Mouse (Mus musculus): ENCODE results near the gene Lrmp. TPM values are rescaled to one million over a fixed set of nuclear protein-coding genes. Genes with fewer than 3 reads are reported as not detected.
A peak's percentile ranks its signal among the peaks of the same experiment; 100 is the strongest.

Gene Lrmp
- polyA plus RNA-seq, 1 experiment from 2014 or later = 14.5 TPM

DNA sequence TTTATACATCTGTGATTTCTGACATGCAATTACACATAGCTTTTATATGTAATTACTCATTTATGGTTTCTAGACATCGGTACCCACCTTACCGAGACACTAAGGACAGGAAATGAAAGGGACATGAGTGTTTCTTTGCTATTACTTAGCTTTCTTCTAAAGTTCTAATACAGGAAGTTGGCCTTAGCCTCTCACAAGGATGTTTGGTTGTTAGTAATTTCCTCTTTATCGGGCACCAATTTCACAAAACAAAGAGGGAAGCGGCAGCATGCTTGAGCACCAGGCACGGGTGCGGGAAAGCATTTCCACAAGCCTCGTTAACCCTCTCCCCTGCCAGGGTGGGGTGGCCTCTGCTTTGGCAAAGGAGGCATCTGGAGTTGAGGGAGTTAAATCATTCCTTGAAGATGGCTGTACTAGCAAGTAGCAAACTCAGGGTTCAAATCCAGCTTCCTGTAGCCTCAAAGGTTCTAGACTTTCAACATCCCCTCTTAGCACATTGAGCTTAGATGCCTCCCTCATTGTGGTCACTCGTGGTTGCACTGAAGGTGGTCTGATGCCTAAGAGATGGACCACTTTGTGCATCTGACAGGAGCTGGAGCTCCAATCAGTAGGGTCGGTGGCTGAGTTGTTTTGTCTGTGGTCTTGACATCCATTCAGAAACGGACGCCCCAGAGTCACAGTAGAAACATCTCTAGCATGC, 24.5 kb downstream of the Lrmp start:
- no peak for ATAC-seq (ENCODE audit: insufficient read depth)
- H3K9me3 ChIP-seq (replicated peaks) = no peaks in the 10 kb centered on the region
- no peak overlapping the region for H3K4me2 ChIP-seq
- H3K4me1 ChIP-seq (replicated peaks) = peaks cover 24% of the 10 kb centered on the region; the same call in 1 of the 2 replicates
- no peak overlapping the region for H3K4me3 ChIP-seq (replicated peaks)
- no peaks in the 10 kb centered on the region for H3K27me3 ChIP-seq
- 45% methylated on average over 11 of the region's 11 CpGs for WGBS (ENCODE audit: insufficient replicate concordance)
- no peak overlapping the region for H3K9ac ChIP-seq
- no peaks in the 10 kb centered on the region for H3K36me3 ChIP-seq (replicated peaks)
- peak overlapping the region; percentile 59 for H3K27ac ChIP-seq (replicated peaks)

GRCm38 (mm10) chr6:145140706-145141105, 25.3 kb downstream of the Lrmp start:
- H3K9me3 ChIP-seq (replicated peaks) = no peaks in the 10 kb centered on the region
- no peak overlapping the region for H3K4me3 ChIP-seq (replicated peaks)
- no peak overlapping the region for H3K9ac ChIP-seq
- 58% methylated on average over 11 of the region's 11 CpGs for WGBS (ENCODE audit: insufficient replicate concordance)
- peak overlapping the region; percentile 59; the same call in 1 of the 2 replicates for H3K27ac ChIP-seq (replicated peaks)
- H3K4me2 ChIP-seq = no peak overlapping the region
- H3K36me3 ChIP-seq (replicated peaks) = no peaks in the 10 kb centered on the region
- no peak for ATAC-seq (ENCODE audit: insufficient read depth)
- H3K27me3 ChIP-seq = no peaks in the 10 kb centered on the region
- peaks cover 21% of the 10 kb centered on the region; the same call in 1 of the 2 replicates for H3K4me1 ChIP-seq (replicated peaks)

- Histone ChIP-seq H3K4me3 (replicated peaks) (no peak overlapping the region), H3K27ac (replicated peaks) (no peak overlapping the region), H3K4me1 (replicated peaks) (0 out of 2 replicates have a peak, but pooled peaks cover 16% of the 10 kb centered on the region), H3K27me3 (no peaks in the 10 kb centered on the region), H3K9ac (no peak overlapping the region), H3K36me3 (replicated peaks) (no peaks in the 10 kb centered on the region), H3K4me2 (no peak overlapping the region), H3K9me3 (replicated peaks) (no peaks in the 10 kb centered on the region)
- WGBS (ENCODE audit: insufficient replicate concordance) = 76% methylated on average over 12 of the region's 12 CpGs
- ATAC-seq (ENCODE audit: insufficient read depth) = no peak
Measured at GRCm38 (mm10) chr6:145141827-145142226, 26.4 kb downstream of the Lrmp start.

GRCm38 (mm10) chr6:145145173-145145572, 29.7 kb downstream of the Lrmp start:
- 56% methylated on average over 7 of the region's 7 CpGs for WGBS (ENCODE audit: insufficient replicate concordance)
- no peaks in the 10 kb centered on the region for H3K27me3 ChIP-seq
- no peaks in the 10 kb centered on the region for H3K36me3 ChIP-seq (replicated peaks)
- no peak overlapping the region for H3K27ac ChIP-seq (replicated peaks)
- H3K9me3 ChIP-seq (replicated peaks) = no peaks in the 10 kb centered on the region
- peaks cover 13% of the 10 kb centered on the region; the same call in 1 of the 2 replicates for H3K4me1 ChIP-seq (replicated peaks)
- no peak for ATAC-seq (ENCODE audit: insufficient read depth)
- no peak overlapping the region for H3K4me3 ChIP-seq (replicated peaks)
- no peak overlapping the region for H3K4me2 ChIP-seq
- no peak overlapping the region for H3K9ac ChIP-seq

DNA sequence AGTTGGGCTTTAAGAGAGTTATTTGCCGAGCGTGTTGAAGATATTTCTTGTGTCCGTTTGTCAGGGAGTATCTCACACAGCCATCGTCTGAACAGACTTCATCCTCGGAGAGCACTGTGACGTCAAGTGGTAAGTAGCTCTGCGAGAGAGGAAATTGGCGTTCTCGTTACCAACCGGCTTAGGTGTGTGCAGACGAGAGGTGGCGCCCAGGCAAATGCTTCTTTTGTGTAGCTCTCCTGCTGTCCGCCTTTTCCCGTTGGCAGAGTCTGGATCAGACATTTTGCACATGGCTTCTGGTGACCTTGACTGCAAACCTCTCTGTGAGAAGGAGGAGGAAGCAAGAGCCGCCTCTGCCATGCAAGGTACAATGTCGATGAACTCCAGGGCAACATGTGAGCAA, 32.3 kb downstream of the Lrmp start:
- no peaks in the 10 kb centered on the region for H3K36me3 ChIP-seq (replicated peaks)
- H3K27ac ChIP-seq (replicated peaks) = no peak overlapping the region
- H3K4me3 ChIP-seq (replicated peaks) = no peak overlapping the region
- H3K4me1 ChIP-seq (replicated peaks) = no peaks in the 10 kb centered on the region; the same call in 1 of the 2 replicates
- H3K9ac ChIP-seq = no peak overlapping the region
- ATAC-seq (ENCODE audit: insufficient read depth) = no peak
- H3K9me3 ChIP-seq (replicated peaks) = no peaks in the 10 kb centered on the region
- H3K4me2 ChIP-seq = no peak overlapping the region
- H3K27me3 ChIP-seq = no peaks in the 10 kb centered on the region
- WGBS (ENCODE audit: insufficient replicate concordance) = 78% methylated on average over 16 of the region's 16 CpGs

DNA sequence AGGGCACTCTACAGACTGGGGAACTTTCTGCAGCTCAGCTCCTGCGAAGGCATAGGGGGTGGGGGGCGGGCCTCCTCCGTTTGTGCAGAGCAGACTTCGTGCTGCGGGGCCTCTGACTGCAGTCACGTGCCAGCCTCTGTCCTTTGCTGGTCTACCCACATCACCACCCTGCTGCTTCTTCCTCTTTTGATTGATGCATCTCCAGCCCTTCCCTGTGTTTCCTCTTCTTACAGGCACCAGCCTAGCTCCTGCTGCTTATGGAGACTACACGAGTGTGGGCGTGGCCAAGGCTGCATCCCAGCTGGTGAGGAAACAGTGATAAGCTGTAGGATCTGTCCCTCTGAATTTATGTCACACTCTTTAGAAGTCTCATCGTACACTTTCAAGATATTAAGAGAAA, 33.6 kb downstream of the Lrmp start:
- peak; percentile 49 for ATAC-seq (ENCODE audit: insufficient read depth)
- WGBS (ENCODE audit: insufficient replicate concordance) = 22% methylated on average over 9 of the region's 9 CpGs

GRCm38 (mm10) chr6:145158619-145159018, 43.2 kb downstream of the Lrmp start:
- Histone ChIP-seq H3K27ac (replicated peaks) (no peak overlapping the region), H3K4me1 (replicated peaks) (no peaks in the 10 kb centered on the region), H3K27me3 (no peaks in the 10 kb centered on the region), H3K36me3 (replicated peaks) (no peaks in the 10 kb centered on the region), H3K4me3 (replicated peaks) (no peak overlapping the region), H3K9me3 (replicated peaks) (no peaks in the 10 kb centered on the region), H3K4me2 (no peak overlapping the region), H3K9ac (no peak overlapping the region)
- no peak for ATAC-seq (ENCODE audit: insufficient read depth)
- 48% methylated on average over 4 of the region's 4 CpGs for WGBS (ENCODE audit: insufficient replicate concordance)

More for the DNA sequence above, 33.6 kb downstream of the Lrmp start:
- Histone ChIP-seq H3K4me1 (replicated peaks) (no peaks in the 10 kb centered on the region; the same call in 1 of the 2 replicates), H3K36me3 (replicated peaks) (no peaks in the 10 kb centered on the region), H3K4me3 (replicated peaks) (no peak overlapping the region), H3K27ac (replicated peaks) (no peak overlapping the region), H3K4me2 (no peak overlapping the region), H3K9ac (no peak overlapping the region), H3K9me3 (replicated peaks) (no peaks in the 10 kb centered on the region), H3K27me3 (no peaks in the 10 kb centered on the region)

GRCm38 (mm10) chr6:145160581-145160980, 45.1 kb downstream of the Lrmp start:
- H3K27ac ChIP-seq (replicated peaks) = no peak overlapping the region
- H3K4me1 ChIP-seq (replicated peaks) = no peaks in the 10 kb centered on the region
- H3K36me3 ChIP-seq (replicated peaks) = no peaks in the 10 kb centered on the region
- 64% methylated on average over 5 of the region's 5 CpGs for WGBS (ENCODE audit: insufficient replicate concordance)
- no peak overlapping the region for H3K9ac ChIP-seq
- H3K4me3 ChIP-seq (replicated peaks) = no peak overlapping the region
- H3K27me3 ChIP-seq = no peaks in the 10 kb centered on the region
- no peak for ATAC-seq (ENCODE audit: insufficient read depth)
- no peaks in the 10 kb centered on the region for H3K9me3 ChIP-seq (replicated peaks)
- no peak overlapping the region for H3K4me2 ChIP-seq

DNA sequence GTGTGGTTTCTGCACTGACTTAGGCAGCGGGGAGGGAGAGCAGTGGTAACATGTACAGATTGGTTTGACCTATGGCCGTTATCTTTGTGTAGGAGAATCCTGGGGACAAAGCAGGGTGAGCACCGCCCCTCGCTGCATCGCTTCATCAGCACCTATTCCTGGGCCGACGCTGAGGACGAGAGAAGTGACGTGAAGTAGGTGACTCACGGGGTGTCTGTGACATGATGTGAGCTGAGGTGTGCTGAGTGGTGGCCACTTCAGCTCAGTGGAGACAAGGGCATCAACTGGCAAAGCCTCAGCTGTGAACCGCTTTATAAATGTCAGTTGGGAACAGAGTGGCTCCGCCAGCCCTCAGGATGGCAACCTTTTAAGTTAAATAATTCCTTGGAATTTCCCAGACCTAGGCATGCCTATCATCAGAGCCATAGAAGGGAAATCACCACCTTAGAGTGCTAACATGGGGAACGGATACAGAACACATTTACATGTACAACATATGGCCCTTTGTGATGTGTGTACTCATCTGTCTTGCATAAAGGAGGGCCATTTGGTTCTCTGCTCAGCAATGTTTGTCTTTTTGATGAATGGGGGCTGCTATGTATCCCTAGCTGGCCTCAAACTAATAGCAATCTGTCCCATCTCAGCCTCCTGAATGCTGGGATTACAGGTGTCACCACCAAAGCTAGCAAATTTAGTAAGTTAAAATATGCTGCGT, 56.6 kb downstream of the Lrmp start:
- WGBS (ENCODE audit: insufficient replicate concordance) = 79% methylated on average over 14 of the region's 14 CpGs
- no peaks in the 10 kb centered on the region for H3K9me3 ChIP-seq (replicated peaks)
- no peak overlapping the region for H3K4me3 ChIP-seq (replicated peaks)
- no peaks in the 10 kb centered on the region for H3K36me3 ChIP-seq (replicated peaks)
- no peak overlapping the region for H3K27ac ChIP-seq (replicated peaks)
- H3K4me2 ChIP-seq = no peak overlapping the region
- 0 out of 2 replicates have a peak, but pooled peaks cover 4% of the 10 kb centered on the region for H3K4me1 ChIP-seq (replicated peaks)
- no peak overlapping the region for H3K9ac ChIP-seq
- ATAC-seq (ENCODE audit: insufficient read depth) = no peak
- H3K27me3 ChIP-seq = no peaks in the 10 kb centered on the region

- Histone ChIP-seq H3K27ac (replicated peaks) (no peak overlapping the region), H3K9me3 (replicated peaks) (no peaks in the 10 kb centered on the region), H3K36me3 (replicated peaks) (no peaks in the 10 kb centered on the region), H3K9ac (no peak overlapping the region), H3K4me3 (replicated peaks) (no peak overlapping the region), H3K4me1 (replicated peaks) (0 out of 2 replicates have a peak, but pooled peaks cover 4% of the 10 kb centered on the region), H3K4me2 (no peak overlapping the region), H3K27me3 (no peaks in the 10 kb centered on the region)
- 47% methylated on average over 11 of the region's 11 CpGs for WGBS (ENCODE audit: insufficient replicate concordance)
- peak; percentile 49; the same call in 1 of the 2 replicates for ATAC-seq (ENCODE audit: insufficient read depth)
Measured at GRCm38 (mm10) chr6:145173781-145174191, 58.3 kb downstream of the Lrmp start.

DNA sequence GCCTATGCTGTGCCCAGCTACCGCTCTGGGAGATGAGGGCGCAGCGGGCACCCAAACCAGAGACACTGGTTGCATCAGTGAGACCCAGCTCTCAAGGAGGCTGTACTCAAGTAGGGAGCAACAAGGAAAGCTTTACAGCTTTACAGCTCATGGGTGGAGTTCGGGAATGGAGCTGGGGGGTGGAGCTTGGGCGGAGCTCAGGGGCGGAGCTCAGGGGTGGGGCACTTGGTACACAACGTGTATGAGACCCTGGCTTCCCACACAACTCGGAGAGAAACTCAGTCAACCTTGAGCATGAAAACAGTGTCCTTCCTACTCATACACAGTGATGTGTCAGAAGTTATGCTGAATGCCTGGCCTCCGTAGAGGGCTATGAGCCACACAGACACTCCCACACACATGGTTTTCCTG, 60.1 kb downstream of the Lrmp start:
- Histone ChIP-seq H3K4me3 (replicated peaks) (no peak overlapping the region), H3K9me3 (replicated peaks) (no peaks in the 10 kb centered on the region), H3K9ac (no peak overlapping the region), H3K4me2 (no peak overlapping the region), H3K27me3 (no peaks in the 10 kb centered on the region), H3K4me1 (replicated peaks) (0 out of 2 replicates have a peak, but pooled peaks cover 4% of the 10 kb centered on the region), H3K27ac (replicated peaks) (no peak overlapping the region), H3K36me3 (replicated peaks) (no peaks in the 10 kb centered on the region)
- WGBS (ENCODE audit: insufficient replicate concordance) = 47% methylated on average over 9 of the region's 9 CpGs
- no peak for ATAC-seq (ENCODE audit: insufficient read depth)

Data from liver, embryonic 15.5 days (tissue).